Mouse (Mus musculus): Measurements from ENCODE around the gene Cdk2.

- TF ChIP-seq USF1 (IDR thresholded peaks at IDR 0.05; ENCODE audit: low read depth, low read length): no peak
- no peak for TF ChIP-seq CTCF (IDR thresholded peaks at IDR 0.05 in 2 of 3, conservative IDR thresholded peaks at IDR 0.05 in 1 of 3; ENCODE audit: control insufficient read depth in 1 of 3, insufficient read depth in 1 of 3, low read depth in 2 of 3, low read length in 3 of 3, poor library complexity in 1 of 3, severe bottlenecking in 1 of 3)
- TF ChIP-seq POLR2A (IDR thresholded peaks at IDR 0.05; ENCODE audit: control insufficient read depth in 1 of 2, insufficient read depth in 1 of 2, low read depth in 1 of 2, low read length in 2 of 2, poor library complexity in 1 of 2): no peak
- no peak for TF ChIP-seq EP300 (IDR thresholded peaks at IDR 0.05; ENCODE audit: low read depth in 1 of 2, low read length in 2 of 2)
- TF ChIP-seq JUND (IDR thresholded peaks at IDR 0.05; ENCODE audit: low read depth, low read length): no peak
- TF ChIP-seq SIN3A (IDR thresholded peaks at IDR 0.05; ENCODE audit: low read length): no peak
- TF ChIP-seq TBP (IDR thresholded peaks at IDR 0.05; ENCODE audit: low read depth, low read length): no peak
Measured at GRCm38 (mm10) chr10:128671148-128671547, 33.7 kb downstream of the Cdk2 start.
